Mouse (Mus musculus) limb, embryonic 13.5 days (tissue): ENCODE results near the gene Gpc6. TPM values are rescaled to one million over a fixed set of nuclear protein-coding genes. Genes with fewer than 3 reads are reported as not detected.

Source experiments
- ATAC-seq: fragments of 200-750 bp; cut with Nextera tagmentation; 2 replicates; pipeline ENCODE4 v1.8.0; 2017; ENCODE audit warnings: low read depth, moderate number of reproducible peaks, moderate TSS enrichment; ENCODE audit not compliant: low FRiP score
- H3K27ac ChIP-seq: fragments of 300-500 bp; sonication (generic); 2 replicates; pipeline ENCODE4 v1.5.1; 2015; ENCODE audit warnings: inconsistent platforms, mild to moderate bottlenecking, moderate library complexity
- H3K27me3 ChIP-seq: fragments of 300-500 bp; sonication (generic); 2 replicates; pipeline ENCODE4 v1.6.1; 2015; ENCODE audit warnings: mild to moderate bottlenecking, inconsistent platforms
- H3K36me3 ChIP-seq: fragments of 300-500 bp; sonication (generic); 2 replicates; pipeline ENCODE4 v1.6.1; 2015; ENCODE audit warnings: inconsistent platforms, mild to moderate bottlenecking, moderate library complexity
- H3K4me1 ChIP-seq: fragments of 300-500 bp; sonication (generic); 2 replicates; pipeline ENCODE4 v1.6.1; 2015; ENCODE audit warnings: inconsistent platforms
- H3K4me2 ChIP-seq: fragments of 300-500 bp; sonication (generic); replicated peaks from 2 replicates; pipeline ENCODE4 v1.6.1; 2015; ENCODE audit warnings: inconsistent platforms, mild to moderate bottlenecking, moderate library complexity
- H3K4me3 ChIP-seq: fragments of 300-500 bp; sonication (generic); 2 replicates; pipeline ENCODE4 v1.5.1; 2015; ENCODE audit warnings: moderate library complexity, mild to moderate bottlenecking, inconsistent platforms
- H3K9ac ChIP-seq: fragments of 300-500 bp; sonication (generic); 2 replicates; pipeline ENCODE4 v1.6.1; 2015; ENCODE audit warnings: mild to moderate bottlenecking, inconsistent platforms
- H3K9me3 ChIP-seq: fragments of 300-500 bp; sonication (generic); 2 replicates; pipeline ENCODE4 v1.6.1; 2016; ENCODE audit warnings: inconsistent platforms
- WGBS: fragments of 180-500 bp; shearing (Covaris S2); methylation state at CpG from one replicate; pipeline ENCODE4 v1.1.7; 2015; 5-methylcytosine and 5-hydroxymethylcytosine counted together
- polyA plus RNA-seq: library from polyadenylated mRNA; unstranded; fragments of >200 nt; fragmentation: Nextera tagmentation; extraction: Ambion mirVana; gene quantifications from 2 replicates; pipeline ENCODE4 v1.2.1, GENCODE M21; 2015

Gpc6 gene
- polyA plus RNA-seq, 1 experiment from 2014 or later: 59.6 TPM

DNA sequence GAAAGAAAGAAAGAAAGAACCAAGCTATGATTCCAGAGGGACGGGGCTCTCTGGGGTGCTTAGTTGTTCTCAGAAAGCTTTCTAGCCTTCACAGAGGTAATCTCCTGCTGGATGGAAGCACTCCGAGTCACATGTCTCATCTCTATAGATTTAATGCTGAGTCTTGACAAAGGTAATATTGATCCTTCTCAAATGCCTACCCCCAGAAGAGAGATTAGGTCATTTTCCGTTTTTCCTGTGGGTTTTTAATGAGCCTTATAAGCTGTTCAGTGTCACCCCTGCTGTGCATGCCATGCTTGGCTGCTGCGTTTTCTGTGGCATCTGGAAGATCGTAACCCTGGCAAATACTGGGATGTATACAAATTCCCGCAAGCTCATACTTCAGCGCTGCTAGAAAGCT lies 527.0 kb downstream of the Gpc6 start:
- H3K4me3 ChIP-seq: no peak overlapping the region
- no peak for ATAC-seq
- WGBS: 31% methylated on average over 7 of the region's 7 CpGs
- no peaks in the 10 kb centered on the region for H3K9me3 ChIP-seq
- no peaks in the 10 kb centered on the region for H3K36me3 ChIP-seq
- H3K4me1 ChIP-seq: no peaks in the 10 kb centered on the region
- H3K27me3 ChIP-seq: no peaks in the 10 kb centered on the region
- H3K4me2 ChIP-seq: no peak overlapping the region
- H3K9ac ChIP-seq: no peak overlapping the region
- H3K27ac ChIP-seq: no peak overlapping the region

DNA sequence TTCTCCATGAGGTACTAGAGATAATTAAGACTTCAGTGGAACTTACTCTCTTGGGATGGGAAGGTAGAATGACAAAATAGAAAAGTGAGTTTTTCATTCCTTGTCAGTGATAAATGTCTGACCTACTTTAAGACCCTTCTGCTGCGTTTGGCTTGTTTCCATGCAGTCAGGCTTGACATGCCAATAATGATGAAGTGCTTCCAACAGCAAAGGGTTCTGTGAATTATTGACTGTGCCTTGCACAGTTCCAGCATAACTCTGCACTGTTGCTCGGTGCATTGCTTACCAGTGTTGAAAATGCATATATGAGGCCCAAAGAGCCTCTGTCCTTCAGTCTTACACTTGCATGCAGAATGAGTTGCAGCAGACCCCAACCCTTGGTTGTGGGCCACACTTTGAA lies 548.3 kb downstream of the Gpc6 start:
- no peaks in the 10 kb centered on the region for H3K27me3 ChIP-seq
- H3K4me2 ChIP-seq: no peak overlapping the region
- H3K9ac ChIP-seq: no peak overlapping the region
- ATAC-seq: no peak
- no peaks in the 10 kb centered on the region for H3K4me1 ChIP-seq
- no peak overlapping the region for H3K4me3 ChIP-seq
- H3K9me3 ChIP-seq: no peaks in the 10 kb centered on the region
- no peak overlapping the region for H3K27ac ChIP-seq
- H3K36me3 ChIP-seq: no peaks in the 10 kb centered on the region
- WGBS: 70% methylated on average over 2 of the region's 2 CpGs

DNA sequence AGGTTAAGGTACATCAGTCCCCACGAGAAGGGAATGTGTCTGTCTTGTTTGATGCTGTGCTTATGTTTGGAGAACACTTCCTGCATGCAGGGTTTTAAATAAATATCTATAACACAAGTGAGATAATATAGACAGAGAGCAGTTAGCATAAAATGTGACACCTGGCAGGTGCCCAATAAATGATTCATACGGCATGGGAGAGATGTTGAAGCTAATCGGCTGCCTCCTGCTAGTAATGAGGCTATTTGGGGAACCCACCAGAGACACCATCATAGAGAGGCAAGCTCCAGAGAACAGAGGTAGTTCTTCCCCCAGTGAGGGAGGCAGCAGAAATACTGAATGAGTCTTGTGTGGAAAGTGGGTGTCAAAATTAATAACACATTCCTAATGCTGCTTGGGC lies 553.8 kb downstream of the Gpc6 start:
- no peaks in the 10 kb centered on the region for H3K36me3 ChIP-seq
- no peak overlapping the region for H3K4me3 ChIP-seq
- no peak overlapping the region for H3K4me2 ChIP-seq
- H3K9me3 ChIP-seq: no peaks in the 10 kb centered on the region
- no peak overlapping the region for H3K27ac ChIP-seq
- no peaks in the 10 kb centered on the region for H3K27me3 ChIP-seq
- WGBS: 61% methylated on average over 3 of the region's 3 CpGs
- H3K9ac ChIP-seq: no peak overlapping the region
- no peak for ATAC-seq
- no peaks in the 10 kb centered on the region for H3K4me1 ChIP-seq

DNA sequence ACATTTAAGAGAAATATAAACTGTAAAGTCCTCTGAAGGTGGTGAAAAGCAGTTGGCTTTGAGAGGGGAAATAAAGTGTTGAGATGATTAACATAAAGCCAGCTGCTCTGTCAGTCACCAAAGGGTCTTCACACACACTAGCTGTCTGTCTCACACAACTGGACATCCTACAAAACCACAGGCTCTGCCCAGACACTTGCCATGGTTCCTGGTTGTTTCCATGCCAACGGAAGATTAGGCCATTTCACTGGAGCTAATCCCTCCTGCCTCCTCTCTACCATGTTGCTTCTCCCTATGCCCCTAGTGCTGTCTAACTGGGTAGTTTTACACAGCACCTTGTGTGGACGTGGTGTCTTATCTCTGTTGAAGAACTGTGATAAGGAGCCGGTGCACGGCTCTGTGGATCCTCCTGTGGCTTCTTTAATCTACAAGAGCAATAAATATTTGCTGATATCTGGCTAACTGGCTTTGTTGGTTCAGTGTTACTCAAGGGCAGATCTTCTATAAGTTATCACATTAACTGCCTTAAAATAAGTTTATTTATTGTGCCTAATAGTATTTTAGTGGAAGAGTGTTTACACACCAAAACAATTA lies 562.1 kb downstream of the Gpc6 start:
- no peaks in the 10 kb centered on the region for H3K27me3 ChIP-seq
- no peak for ATAC-seq
- WGBS: 72% methylated on average over 4 of the region's 4 CpGs

DNA sequence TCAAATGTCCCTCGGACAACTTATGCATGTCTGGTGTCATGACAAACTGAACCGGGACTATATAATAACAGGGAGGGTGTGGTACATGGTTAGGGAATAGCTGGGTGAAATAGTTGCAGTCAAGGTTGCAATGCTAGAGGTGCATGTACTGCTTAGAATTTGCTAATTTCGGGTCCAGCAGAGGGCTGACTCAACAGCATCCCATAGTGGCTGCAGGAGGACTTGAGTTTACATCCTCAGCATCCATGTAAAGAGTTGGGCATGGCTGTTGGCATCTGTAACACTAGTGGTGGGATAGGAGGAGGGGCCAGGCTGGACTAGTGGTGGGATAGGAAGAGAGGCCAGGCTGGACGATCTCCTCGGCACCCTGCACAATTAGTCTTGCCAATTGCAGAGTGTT lies 565.4 kb downstream of the Gpc6 start:
- no peaks in the 10 kb centered on the region for H3K27me3 ChIP-seq
- H3K4me2 ChIP-seq: no peak overlapping the region
- WGBS: 62% methylated on average over 5 of the region's 5 CpGs
- no peaks in the 10 kb centered on the region for H3K4me1 ChIP-seq
- no peak overlapping the region for H3K9ac ChIP-seq
- no peak for ATAC-seq
- no peak overlapping the region for H3K4me3 ChIP-seq
- no peaks in the 10 kb centered on the region for H3K36me3 ChIP-seq
- H3K9me3 ChIP-seq: no peaks in the 10 kb centered on the region
- no peak overlapping the region for H3K27ac ChIP-seq

More for the DNA sequence above, 562.1 kb downstream of the Gpc6 start:
- Histone ChIP-seq H3K4me1 (no peaks in the 10 kb centered on the region), H3K36me3 (no peaks in the 10 kb centered on the region), H3K27ac (no peak overlapping the region), H3K9me3 (no peaks in the 10 kb centered on the region), H3K4me3 (no peak overlapping the region), H3K4me2 (no peak overlapping the region), H3K9ac (no peak overlapping the region)

DNA sequence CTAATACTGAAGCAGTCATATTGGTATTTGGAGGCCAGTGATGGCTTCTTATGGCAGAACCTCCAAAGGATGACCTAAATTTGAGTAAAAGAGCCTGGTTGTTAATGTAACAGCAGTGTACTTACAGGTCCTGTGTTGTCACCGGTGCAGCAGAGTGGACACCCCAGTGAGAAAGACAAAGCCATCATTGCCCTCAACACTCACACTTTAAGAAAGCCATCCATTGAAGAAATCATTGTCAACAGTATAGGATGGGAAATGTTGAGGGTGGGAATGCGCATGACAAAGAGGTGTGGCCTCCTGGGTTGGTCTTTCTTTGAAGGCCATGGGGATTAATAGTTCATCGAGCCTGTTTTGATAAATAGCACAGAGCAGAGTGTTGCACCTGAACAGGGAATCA lies 570.0 kb downstream of the Gpc6 start:
- H3K27ac ChIP-seq: no peak overlapping the region
- H3K4me1 ChIP-seq: no peaks in the 10 kb centered on the region
- WGBS: 67% methylated on average over 3 of the region's 3 CpGs
- no peaks in the 10 kb centered on the region for H3K36me3 ChIP-seq
- H3K9me3 ChIP-seq: no peaks in the 10 kb centered on the region
- no peak overlapping the region for H3K4me2 ChIP-seq
- no peak overlapping the region for H3K9ac ChIP-seq
- no peak overlapping the region for H3K4me3 ChIP-seq
- no peaks in the 10 kb centered on the region for H3K27me3 ChIP-seq
- ATAC-seq: no peak

DNA sequence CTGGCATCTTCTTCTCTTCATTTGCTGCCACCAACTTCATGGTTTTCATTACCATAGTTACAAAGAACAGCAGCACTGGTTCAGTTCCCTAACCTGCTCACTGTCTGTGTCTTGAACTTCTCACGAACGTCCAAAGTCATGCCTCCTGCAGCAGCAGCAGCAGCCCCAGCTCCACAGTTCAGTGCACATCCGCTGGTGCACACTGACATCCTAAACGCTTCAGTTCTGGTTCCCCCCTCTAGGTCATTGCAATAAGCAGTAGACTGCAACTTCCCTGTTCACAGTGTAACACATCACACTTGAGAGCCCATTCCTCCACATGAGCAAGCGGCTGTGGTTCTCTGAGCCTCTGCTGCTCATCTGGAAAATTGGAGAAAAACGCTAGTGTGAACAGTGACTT lies 573.7 kb downstream of the Gpc6 start:
- no peaks in the 10 kb centered on the region for H3K27me3 ChIP-seq
- no peaks in the 10 kb centered on the region for H3K36me3 ChIP-seq
- no peaks in the 10 kb centered on the region for H3K9me3 ChIP-seq
- H3K9ac ChIP-seq: no peak overlapping the region
- H3K4me2 ChIP-seq: no peak overlapping the region
- no peaks in the 10 kb centered on the region for H3K4me1 ChIP-seq
- 77% methylated on average over 6 of the region's 6 CpGs for WGBS
- ATAC-seq: no peak
- H3K27ac ChIP-seq: no peak overlapping the region
- no peak overlapping the region for H3K4me3 ChIP-seq

DNA sequence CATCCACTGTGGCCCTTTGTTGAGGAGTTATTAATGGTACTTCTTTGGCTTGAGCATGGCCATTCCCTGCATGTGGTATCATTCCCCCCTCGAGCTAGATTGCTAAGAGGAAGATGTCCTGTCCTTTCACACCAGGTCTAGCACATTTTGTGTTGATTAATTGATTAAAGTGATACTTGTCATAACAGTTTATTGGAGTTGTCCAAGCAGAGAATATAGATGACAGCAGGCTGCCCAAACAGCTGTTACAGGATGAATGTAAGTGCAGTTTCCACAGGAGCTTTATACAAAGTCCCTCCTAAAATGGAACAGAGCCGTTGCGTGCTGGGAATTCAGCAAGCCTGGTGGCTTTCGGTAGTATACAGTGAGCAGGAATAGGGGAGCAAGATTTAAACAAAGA lies 574.2 kb downstream of the Gpc6 start:
- WGBS: 85% methylated on average over 4 of the region's 4 CpGs
- Histone ChIP-seq H3K9me3 (no peaks in the 10 kb centered on the region), H3K9ac (no peak overlapping the region), H3K4me2 (no peak overlapping the region), H3K4me3 (no peak overlapping the region), H3K27me3 (no peaks in the 10 kb centered on the region), H3K4me1 (no peaks in the 10 kb centered on the region), H3K27ac (no peak overlapping the region), H3K36me3 (no peaks in the 10 kb centered on the region)
- no peak for ATAC-seq

DNA sequence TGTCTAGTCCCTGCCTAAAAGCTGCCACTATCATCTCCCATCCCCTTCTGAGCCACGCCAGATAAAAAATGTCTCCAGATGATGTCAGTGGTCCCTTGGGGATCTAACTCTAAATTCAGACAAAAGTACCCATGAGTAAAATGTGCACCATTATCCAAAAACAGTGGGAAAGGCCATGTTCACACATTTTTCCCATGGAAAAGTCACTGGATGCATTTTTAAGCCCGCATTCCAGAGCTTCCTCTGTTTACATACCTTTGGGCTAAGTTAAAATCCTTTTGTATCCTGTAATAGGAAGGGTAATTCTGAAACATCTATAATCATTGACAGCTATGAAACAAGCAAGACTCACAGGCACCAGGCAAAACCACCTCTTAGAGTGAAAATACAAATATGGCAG lies 589.7 kb downstream of the Gpc6 start:
- Histone ChIP-seq H3K9me3 (no peaks in the 10 kb centered on the region), H3K4me3 (no peak overlapping the region), H3K36me3 (no peaks in the 10 kb centered on the region), H3K27ac (no peak overlapping the region), H3K9ac (no peak overlapping the region), H3K4me1 (peaks cover 7% of the 10 kb centered on the region), H3K27me3 (no peaks in the 10 kb centered on the region), H3K4me2 (no peak overlapping the region)
- 69% methylated on average over 2 of the region's 2 CpGs for WGBS
- no peak for ATAC-seq

DNA sequence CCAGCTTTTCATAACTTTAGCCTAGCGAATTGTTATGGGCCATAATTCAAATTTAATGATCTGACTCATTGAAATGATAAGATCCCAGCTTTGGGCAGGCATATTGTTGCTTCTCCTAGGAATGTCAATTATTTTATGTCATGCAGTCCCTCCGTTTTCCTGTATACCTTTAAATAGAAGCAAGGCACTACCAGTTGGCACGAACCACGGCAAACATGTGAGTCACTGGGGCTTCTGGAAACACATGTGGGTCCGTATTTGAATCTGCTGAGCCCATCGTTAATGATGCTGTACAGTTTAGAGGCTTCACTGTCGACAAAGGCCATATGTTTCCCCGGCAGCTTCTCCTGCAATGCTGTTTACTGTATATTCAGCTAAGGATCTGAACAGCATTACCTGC lies 594.5 kb downstream of the Gpc6 start:
- H3K9ac ChIP-seq: no peak overlapping the region
- no peaks in the 10 kb centered on the region for H3K36me3 ChIP-seq
- H3K27me3 ChIP-seq: no peaks in the 10 kb centered on the region
- H3K4me3 ChIP-seq: no peak overlapping the region
- peaks cover 8% of the 10 kb centered on the region for H3K4me1 ChIP-seq
- H3K27ac ChIP-seq: no peak overlapping the region
- no peaks in the 10 kb centered on the region for H3K9me3 ChIP-seq
- H3K4me2 ChIP-seq: no peak overlapping the region
- ATAC-seq: no peak
- WGBS: 44% methylated on average over 8 of the region's 8 CpGs

DNA sequence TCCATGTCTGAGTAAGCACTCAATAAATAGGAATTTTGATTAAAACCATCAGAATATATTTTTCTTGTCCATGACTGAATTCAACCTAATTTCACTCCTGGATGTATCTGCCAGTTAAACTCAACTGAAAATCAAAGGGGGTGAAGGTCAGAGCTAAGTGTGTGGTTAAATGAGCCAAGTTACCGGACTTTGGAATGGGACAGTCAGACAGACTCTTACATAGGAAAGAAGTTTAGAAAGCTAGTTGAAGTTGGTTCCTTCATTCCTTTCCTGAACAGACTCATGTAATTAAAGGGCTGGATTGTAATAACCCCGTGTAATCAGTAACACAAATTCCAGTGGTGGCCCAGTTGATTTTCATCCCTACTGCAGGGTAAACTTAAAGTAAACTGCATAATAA lies 595.6 kb downstream of the Gpc6 start:
- H3K9ac ChIP-seq: no peak overlapping the region
- WGBS: 77% methylated on average over 2 of the region's 2 CpGs
- no peaks in the 10 kb centered on the region for H3K36me3 ChIP-seq
- no peak overlapping the region for H3K4me3 ChIP-seq
- H3K4me1 ChIP-seq: peaks cover 8% of the 10 kb centered on the region
- no peaks in the 10 kb centered on the region for H3K9me3 ChIP-seq
- no peaks in the 10 kb centered on the region for H3K27me3 ChIP-seq
- no peak for ATAC-seq
- H3K27ac ChIP-seq: no peak overlapping the region
- no peak overlapping the region for H3K4me2 ChIP-seq

DNA sequence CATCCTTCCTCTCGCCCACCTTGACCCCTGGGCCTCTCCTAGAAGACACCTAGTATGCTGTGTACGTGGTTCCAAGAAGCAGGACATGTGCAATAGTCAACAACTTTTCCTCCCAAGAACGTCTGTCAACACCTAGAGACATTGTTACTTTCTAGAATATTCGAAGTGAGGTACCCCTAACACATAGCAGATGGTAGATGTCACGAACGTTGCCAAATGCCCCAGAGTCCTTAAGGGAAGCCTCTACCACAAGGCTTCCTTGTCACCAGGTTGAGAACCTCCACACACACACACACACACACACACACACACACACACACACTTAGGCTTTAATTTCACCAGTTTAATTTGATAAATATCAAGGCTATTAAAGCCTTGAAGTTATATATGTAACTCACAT lies 600.0 kb downstream of the Gpc6 start:
- Histone ChIP-seq H3K36me3 (no peaks in the 10 kb centered on the region), H3K4me2 (no peak overlapping the region), H3K9me3 (no peaks in the 10 kb centered on the region), H3K4me1 (no peaks in the 10 kb centered on the region), H3K4me3 (no peak overlapping the region), H3K27ac (no peak overlapping the region), H3K27me3 (no peaks in the 10 kb centered on the region), H3K9ac (no peak overlapping the region)
- ATAC-seq: no peak
- WGBS: 72% methylated on average over 6 of the region's 6 CpGs

DNA sequence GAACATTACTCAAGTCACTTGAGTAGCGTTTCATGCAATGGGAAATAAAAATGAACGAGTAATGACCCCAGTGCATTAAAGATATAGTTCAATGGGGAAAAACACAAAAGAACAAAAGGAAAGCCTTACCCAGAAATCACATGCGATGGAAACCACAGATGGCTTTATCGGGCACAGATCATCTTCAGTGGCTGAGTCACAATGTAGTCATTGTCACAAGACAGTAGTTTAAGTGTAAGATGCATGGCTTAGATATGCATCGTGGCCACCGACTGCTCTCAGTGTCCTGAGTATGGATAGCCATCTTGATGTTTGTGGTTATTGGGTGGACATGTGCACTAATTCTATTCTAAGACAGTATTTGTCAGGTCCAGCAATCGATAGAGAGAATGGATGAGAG lies 601.9 kb downstream of the Gpc6 start:
- H3K4me1 ChIP-seq: no peaks in the 10 kb centered on the region
- H3K4me3 ChIP-seq: no peak overlapping the region
- H3K4me2 ChIP-seq: no peak overlapping the region
- H3K27me3 ChIP-seq: no peaks in the 10 kb centered on the region
- no peak for ATAC-seq
- H3K27ac ChIP-seq: no peak overlapping the region
- H3K9ac ChIP-seq: no peak overlapping the region
- no peaks in the 10 kb centered on the region for H3K9me3 ChIP-seq
- H3K36me3 ChIP-seq: no peaks in the 10 kb centered on the region
- 95% methylated on average over 7 of the region's 7 CpGs for WGBS
